27 mouse cellular contexts compared by ENCODE assay signal in the genomic region with DNA sequence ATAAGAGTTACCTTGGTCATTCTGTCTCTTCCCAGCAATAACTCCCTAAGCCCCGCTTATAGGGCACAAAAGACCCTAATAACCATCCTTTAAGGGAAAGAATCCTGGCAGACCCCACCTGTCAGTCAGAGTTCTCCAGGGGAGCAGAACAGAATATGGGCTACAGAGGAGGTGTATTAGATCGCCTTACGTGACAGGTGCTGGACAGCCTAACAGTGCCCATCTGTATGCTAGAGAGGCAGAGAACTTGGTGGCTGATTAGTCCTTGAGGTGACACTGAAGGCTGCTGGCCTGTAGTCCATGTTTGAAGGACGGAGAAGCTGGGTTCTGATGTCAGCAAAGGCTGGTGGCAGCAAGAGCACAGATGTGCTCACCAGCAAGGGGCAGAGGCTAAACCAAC.
"Had no signal": no experiment of that assay in that cellular context is flagged by ENCODE, and none has a peak within 500 bp of the region (broad histone marks: within the 10 kb centered on the region; RNA-seq: fewer than 3 reads in every experiment).

No protein-coding gene starts in this region.

- H3K4me3 ChIP-seq: heart, adult 2 months; heart, embryonic 13.5 days; heart, embryonic 15.5 days; hindbrain, embryonic 10.5 days; hindbrain, embryonic 12.5 days; intestine, embryonic 15.5 days; layer of hippocampus, adult 2 months; left cerebral cortex, adult 2 months; limb, embryonic 10.5 days; limb, embryonic 12.5 days had no signal

- H3K4me2 ChIP-seq: heart, embryonic 11.5 days; heart, embryonic 13.5 days; heart, embryonic 15.5 days; hindbrain, embryonic 12.5 days; hindbrain, embryonic 14.5 days; intestine, embryonic 15.5 days; limb, embryonic 12.5 days; liver, embryonic 11.5 days had no signal

- DNase-seq: gastrocnemius, postnatal 14 days; gastrocnemius, postnatal 36 days; heart, adult 11 months; heart, adult 2 months; heart, postnatal 14 days; heart, postnatal 36 days; kidney, adult 18-20 months; kidney, adult 8-10 months; kidney, postnatal 10 days; kidney, postnatal 25 days; kidney, postnatal 4 days; liver had no signal

- H3K9ac ChIP-seq: heart, embryonic 13.5 days; heart, embryonic 15.5 days; hindbrain, embryonic 12.5 days; hindbrain, embryonic 14.5 days; intestine, embryonic 15.5 days; limb, embryonic 12.5 days had no signal

- H3K36me3 ChIP-seq: heart, embryonic 15.5 days; hindbrain, embryonic 12.5 days; intestine, embryonic 15.5 days; limb, embryonic 10.5 days; limb, embryonic 12.5 days had no signal

- H3K27ac ChIP-seq: heart, adult 2 months; heart, embryonic 13.5 days; heart, embryonic 15.5 days; hindbrain, embryonic 10.5 days; hindbrain, embryonic 12.5 days; hindbrain, embryonic 14.5 days; intestine, embryonic 15.5 days; layer of hippocampus, adult 2 months; left cerebral cortex, adult 2 months; limb, embryonic 10.5 days; limb, embryonic 12.5 days had no signal

- ATAC-seq: hindbrain, embryonic 16.5 days; inflammation-experienced regulatory T-cells, adult 6 months; intestine, embryonic 15.5 days; intestine, postnatal 0 days had no signal

- H3K9me3 ChIP-seq: heart, embryonic 13.5 days; heart, embryonic 15.5 days; hindbrain, embryonic 10.5 days; hindbrain, embryonic 12.5 days; intestine, embryonic 15.5 days; limb, embryonic 10.5 days; limb, embryonic 12.5 days had no signal
